Mouse (Mus musculus) CH12.LX (cell line): Measurements from ENCODE around the gene Adsl. TPM values are rescaled to one million over a fixed set of nuclear protein-coding genes. Genes with fewer than 3 reads are reported as not detected.

ENCODE experiments used
- DNase-seq: peaks from one replicate; pipeline ENCODE4 v3.0.0-alpha.2; 2013; ENCODE audit errors: extremely low read depth
- H3K27ac ChIP-seq: 2 replicates; pipeline ENCODE4 v1.5.1; 2012; ENCODE audit warnings: low read depth, mild to moderate bottlenecking, control low read depth, moderate library complexity; ENCODE audit not compliant: insufficient read depth
- H3K27me3 ChIP-seq: replicated peaks from 2 replicates; pipeline ENCODE3; 2012; ENCODE audit warnings: inconsistent platforms
- H3K36me3 ChIP-seq, 2 experiments: replicated peaks in 1 of 2; 2 replicates each; pipeline versions ENCODE3 to v1.6.1; 2012; ENCODE audit warnings: inconsistent platforms in 1 of 2, low read length in 1 of 2, mild to moderate bottlenecking in 1 of 2, mixed read lengths in 1 of 2, moderate library complexity in 1 of 2; ENCODE audit not compliant: control insufficient read depth in 1 of 2, insufficient read depth in 1 of 2
- H3K4me1 ChIP-seq, 2 experiments: 2 replicates each; pipeline ENCODE4 v1.6.1; 2012; ENCODE audit warnings: inconsistent platforms in 1 of 2, moderate library complexity in 1 of 2; ENCODE audit not compliant: insufficient read depth in 2 of 2, control insufficient read depth in 1 of 2
- H3K4me2 ChIP-seq: 2 replicates; pipeline ENCODE4 v1.6.1; 2012; ENCODE audit warnings: low read depth, mild to moderate bottlenecking, control low read depth; ENCODE audit not compliant: poor library complexity, insufficient read depth, severe bottlenecking
- H3K4me3 ChIP-seq, 3 experiments: fragments of 150-350 bp in 1 of 3; sonication (generic) in 1 of 3; replicated peaks in 1 of 3; 2 replicates each; pipeline versions ENCODE3 to v1.5.1; 2011 to 2012; ENCODE audit warnings: low read depth in 2 of 3, low read length in 2 of 3, mild to moderate bottlenecking in 2 of 3, moderate library complexity in 2 of 3, control low read depth in 1 of 3, improper control_type of control experiment in 1 of 3, inconsistent platforms in 1 of 3, mixed read lengths in 1 of 3; ENCODE audit not compliant: poor library complexity in 1 of 3
- H3K79me2 ChIP-seq: replicated peaks from 2 replicates; pipeline ENCODE4 v1.6.1; 2012; ENCODE audit warnings: mild to moderate bottlenecking, moderate library complexity; ENCODE audit not compliant: control insufficient read depth, poor library complexity, insufficient read depth, severe bottlenecking; ENCODE audit errors: extremely low read depth
- H3K9ac ChIP-seq: 2 replicates; pipeline ENCODE4 v1.6.1; 2012; ENCODE audit warnings: low read depth, mild to moderate bottlenecking, control low read depth, moderate library complexity; ENCODE audit not compliant: insufficient read depth
- H3K9me3 ChIP-seq: replicated peaks from 2 replicates; pipeline ENCODE3; 2012; ENCODE audit warnings: low read length, inconsistent platforms, mixed read lengths
- BHLHE40 ChIP-seq: IDR thresholded peaks from 2 replicates; pipeline ENCODE4 v1.6.1; 2011; ENCODE audit warnings: mild to moderate bottlenecking, low read depth, low read length, improper control_type of control experiment
- ELF1 ChIP-seq: IDR thresholded peaks from 2 replicates; pipeline ENCODE4 v1.6.1; 2014; ENCODE audit warnings: low read depth, mild to moderate bottlenecking, inconsistent platforms, low read length, improper control_type of control experiment
- EP300 ChIP-seq: IDR thresholded peaks from 2 replicates; pipeline ENCODE4 v1.6.1; 2011; ENCODE audit warnings: low read length, improper control_type of control experiment
- ETS1 ChIP-seq: conservative IDR thresholded peaks from 2 replicates; pipeline ENCODE4 v1.6.1; 2012; ENCODE audit warnings: low read depth, mild to moderate bottlenecking, inconsistent platforms, low read length, improper control_type of control experiment, moderate library complexity
- GABPA ChIP-seq: IDR thresholded peaks from 2 replicates; pipeline ENCODE4 v1.6.1; 2012; ENCODE audit warnings: low read depth, low read length, improper control_type of control experiment, inconsistent platforms; ENCODE audit not compliant: insufficient replicate concordance
- HCFC1 ChIP-seq: IDR thresholded peaks from 2 replicates; pipeline ENCODE4 v1.6.1; 2012; ENCODE audit warnings: low read depth, mild to moderate bottlenecking, inconsistent platforms, low read length, improper control_type of control experiment
- IRF4 ChIP-seq: IDR thresholded peaks from 2 replicates; pipeline ENCODE4 v1.6.1; 2014; ENCODE audit warnings: low read depth, mild to moderate bottlenecking, inconsistent platforms, low read length, improper control_type of control experiment
- MAZ ChIP-seq: IDR thresholded peaks from 2 replicates; pipeline ENCODE4 v1.6.1; 2012; ENCODE audit warnings: low read depth, mild to moderate bottlenecking, inconsistent platforms, low read length, improper control_type of control experiment, moderate library complexity
- MEF2A ChIP-seq: IDR thresholded peaks from 2 replicates; pipeline ENCODE4 v1.6.1; 2014; ENCODE audit warnings: low read depth, mild to moderate bottlenecking, inconsistent platforms, low read length, improper control_type of control experiment, borderline replicate concordance
- MXI1 ChIP-seq: IDR thresholded peaks from 2 replicates; pipeline ENCODE4 v1.6.1; 2011; ENCODE audit warnings: mild to moderate bottlenecking, low read depth, low read length, improper control_type of control experiment
- NRF1 ChIP-seq: IDR thresholded peaks from 2 replicates; pipeline ENCODE4 v1.6.1; 2014; ENCODE audit warnings: low read depth, mild to moderate bottlenecking, inconsistent platforms, low read length, improper control_type of control experiment, moderate library complexity
- POLR2AphosphoS2 ChIP-seq: IDR thresholded peaks from 2 replicates; pipeline ENCODE4 v1.6.1; 2011; ENCODE audit warnings: low read depth, low read length, improper control_type of control experiment
- RCOR1 ChIP-seq: conservative IDR thresholded peaks from 2 replicates; pipeline ENCODE4 v1.6.1; 2012; ENCODE audit warnings: low read depth, mild to moderate bottlenecking, inconsistent platforms, low read length, improper control_type of control experiment
- TCF12 ChIP-seq: IDR thresholded peaks from 2 replicates; pipeline ENCODE4 v1.6.1; 2014; ENCODE audit warnings: low read depth, mild to moderate bottlenecking, inconsistent platforms, low read length, improper control_type of control experiment
- USF1 ChIP-seq: IDR thresholded peaks from 2 replicates; pipeline ENCODE4 v1.6.1; 2014; ENCODE audit warnings: low read depth, mild to moderate bottlenecking, inconsistent platforms, low read length, improper control_type of control experiment
- ZKSCAN1 ChIP-seq: IDR thresholded peaks from 2 replicates; pipeline ENCODE4 v1.6.1; 2012; ENCODE audit warnings: low read depth, inconsistent platforms, low read length, improper control_type of control experiment, borderline replicate concordance
- dilution Hi-C: fragments of 300-500 bp; cut with MboI; formaldehyde crosslinking; loops from 2 replicates; pipeline ENCODE4 v1.14.3; 2020; ENCODE audit warnings: low sequenced_read_pairs; ENCODE audit not compliant: extremely low pct_unique_long_range_greater_than_20kb, extremely low pct_ligation_motif_present
- in situ Hi-C: fragments of 300-500 bp; cut with MboI; formaldehyde crosslinking; loops from 3 replicates; pipeline ENCODE4 v1.14.3; 2019; ENCODE audit warnings: low sequenced_read_pairs, low pct_ligation_motif_present, low pct_unique_long_range_greater_than_20kb, mixed read lengths
- polyA plus RNA-seq: library from polyadenylated mRNA; unstranded; fragments of >175 nt; gene quantifications from 2 replicates; pipeline ENCODE4 v1.2.1, GENCODE M21; 2012; ENCODE audit warnings: low read depth; ENCODE audit not compliant: insufficient read length
- total RNA-seq, 2 experiments: library from RNA; depleted of rRNA; stranded (reverse); fragments of 300-350 nt in 1 of 2; fragments of >200 nt in 1 of 2; gene quantifications; 2 replicates each; pipeline ENCODE4 v1.2.3; 2012 to 2014

Adsl gene
- total and polyA plus RNA-seq, 3 experiments, result 226 to 356 (median 276) TPM

DNA sequence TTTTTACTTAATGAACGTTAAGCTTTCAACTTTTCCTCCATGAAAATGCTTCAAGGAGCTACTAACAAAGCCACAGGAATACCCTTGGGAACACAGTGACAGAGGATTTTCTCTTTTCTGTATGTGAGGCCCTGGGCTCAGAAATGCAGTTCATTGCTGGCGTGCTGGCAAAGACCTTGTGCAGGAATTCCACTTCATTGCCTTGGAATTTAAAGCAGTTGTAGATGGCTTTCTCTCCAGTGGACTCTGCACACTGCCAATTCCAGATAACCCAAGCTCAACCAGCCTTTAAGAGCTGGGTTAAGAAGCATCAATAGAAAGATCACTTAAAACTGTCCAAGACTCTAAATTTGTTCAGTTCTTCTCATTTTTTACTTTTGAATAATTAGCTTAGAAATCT lies 32.4 kb upstream of the Adsl start:
- Histone ChIP-seq H3K4me2 (no peak overlapping the region), H3K27ac (no peak overlapping the region), H3K27me3 (no peaks in the 10 kb centered on the region), H3K9me3 (no peaks in the 10 kb centered on the region), H3K79me2 (no peaks in the 10 kb centered on the region), H3K4me3 (no peak overlapping the region), H3K4me1 (no peaks in the 10 kb centered on the region)
- dilution Hi-C loops, result no loop called here
- in situ Hi-C loops, result no loop called here
- no peak for DNase-seq
- TF ChIP-seq IRF4, result no peak
- no peak for TF ChIP-seq POLR2AphosphoS2
- TF ChIP-seq HCFC1, result no peak
- TF ChIP-seq MAZ, result no peak
- no peak for TF ChIP-seq EP300
- no peak for TF ChIP-seq GABPA
- TF ChIP-seq MEF2A, result no peak
- no peak for TF ChIP-seq ZKSCAN1
- TF ChIP-seq RCOR1, result no peak
- no peak for TF ChIP-seq ETS1
- TF ChIP-seq BHLHE40, result no peak
- no peak for TF ChIP-seq MXI1
- TF ChIP-seq ELF1, result no peak
- TF ChIP-seq TCF12, result no peak
- no peak for TF ChIP-seq USF1
- TF ChIP-seq, all 38 proteins: peak for 0
- no peak overlapping the region for H3K9ac ChIP-seq
- peaks cover 74 to 84% of the 10 kb centered on the region in 2 experiments for H3K36me3 ChIP-seq

DNA sequence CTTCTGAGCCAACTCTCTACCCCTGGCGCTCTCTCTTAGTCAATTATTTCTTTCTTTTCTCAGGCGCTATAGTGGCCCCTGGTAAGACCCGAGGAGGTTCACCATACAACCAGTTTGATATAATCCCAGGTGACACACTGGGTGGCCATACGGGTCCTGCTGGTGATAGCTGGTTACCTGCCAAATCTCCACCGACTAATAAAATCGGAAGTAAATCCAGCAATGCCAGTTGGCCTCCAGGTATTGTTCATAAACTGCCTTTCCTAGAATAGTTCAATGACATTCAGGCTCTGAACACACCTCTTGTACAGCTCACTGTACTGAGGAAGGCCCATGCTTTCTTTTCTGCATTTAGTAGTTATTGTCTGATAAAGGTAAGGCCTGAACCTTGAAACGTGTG lies 31.7 kb upstream of the Adsl start:
- in situ Hi-C loops, result no loop called here
- peaks cover 73 to 81% of the 10 kb centered on the region in 2 experiments for H3K36me3 ChIP-seq
- TF ChIP-seq MAZ (no peak), TCF12 (no peak), NRF1 (no peak)
- TF ChIP-seq, all 38 proteins: peak for 0

More for the DNA sequence above, 31.7 kb upstream of the Adsl start:
- no peak overlapping the region for H3K4me3 ChIP-seq
- no peak overlapping the region for H3K9ac ChIP-seq
- no peak overlapping the region for H3K4me2 ChIP-seq
- H3K27ac ChIP-seq, result no peak overlapping the region
- no peaks in the 10 kb centered on the region for H3K27me3 ChIP-seq
- H3K9me3 ChIP-seq, result no peaks in the 10 kb centered on the region
- no peaks in the 10 kb centered on the region; a peak in 1 of 4 replicates for H3K4me1 ChIP-seq
- no peak for DNase-seq
- dilution Hi-C loops, result no loop called here
- H3K79me2 ChIP-seq, result no peaks in the 10 kb centered on the region
